Mouse (Mus musculus): ENCODE measurements around the gene Gm10037. TPM values are rescaled to one million over a fixed set of nuclear protein-coding genes. Genes with fewer than 3 reads are reported as not detected.

Gene Gm10037
- polyA plus RNA-seq, 1 experiment from 2014 or later, result 5.2 TPM

Other genes starting within 250 kb of the Gm10037 start
- 5.2 and 6.7 TPM in 2 replicates for gene Zfp729b, start 221.4 kb upstream of the Gm10037 start, polyA plus RNA-seq (2015; fragmentation: Nextera tagmentation; extraction: Ambion mirVana)
- 0.17 and 0.46 TPM in 2 replicates for gene Gm49345, start 193.3 kb upstream of the Gm10037 start, polyA plus RNA-seq (2015; fragmentation: Nextera tagmentation; extraction: Ambion mirVana)
- 3.5 and 4.1 TPM in 2 replicates for gene Zfp729a, start 193.3 kb upstream of the Gm10037 start, polyA plus RNA-seq (2015; fragmentation: Nextera tagmentation; extraction: Ambion mirVana)
- 16.2 and 21.1 TPM in 2 replicates for gene Zfp738, start 144.0 kb upstream of the Gm10037 start, polyA plus RNA-seq (2015; fragmentation: Nextera tagmentation; extraction: Ambion mirVana)
- gene Zfp65, start 101.9 kb upstream of the Gm10037 start, polyA plus RNA-seq (2015; fragmentation: Nextera tagmentation; extraction: Ambion mirVana), result 11.9 and 13.2 TPM in 2 replicates
- gene Zfp85, start 75.9 kb upstream of the Gm10037 start, polyA plus RNA-seq (2015; fragmentation: Nextera tagmentation; extraction: Ambion mirVana), result 7.1 and 8.6 TPM in 2 replicates
- 2.8 and 3.5 TPM in 2 replicates for gene Zfp493, start 51.4 kb upstream of the Gm10037 start, polyA plus RNA-seq (2015; fragmentation: Nextera tagmentation; extraction: Ambion mirVana)
- 13.9 and 14.0 TPM in 2 replicates for gene Zfp273, start 17.4 kb upstream of the Gm10037 start, polyA plus RNA-seq (2015; fragmentation: Nextera tagmentation; extraction: Ambion mirVana)
- gene BC048507, start 32.2 kb downstream of the Gm10037 start, polyA plus RNA-seq (2015; fragmentation: Nextera tagmentation; extraction: Ambion mirVana), result not detected in 2 replicates

Measured in forebrain, embryonic 15.5 days (tissue).